Mouse (Mus musculus): Measurements from ENCODE around the gene Car11.
"Not testable (repeated sequence)": the region's sequence is repeated elsewhere in the genome, so short reads cannot be mapped to it uniquely, and the experiment has no call there.

Gene Car11

GRCm38 (mm10) chr7:45699523-45700141 is at the start of gene Car11:
TSS of gene Car11 (plus strand) at chr7:45699843.
- no peak for DNase-seq (ENCODE audit: low spot score)

GRCm38 (mm10) chr7:45650484-45650883 is 49.2 kb upstream of the Car11 start:
- DNase-seq (ENCODE audit: low spot score), result not testable (repeated sequence)

GRCm38 (mm10) chr7:45654424-45655047 is 45.1 kb upstream of the Car11 start:
- DNase-seq (ENCODE audit: low spot score), result no peak

GRCm38 (mm10) chr7:45660746-45661478 is 38.7 kb upstream of the Car11 start:
- DNase-seq (ENCODE audit: low spot score), result no peak

- not testable (repeated sequence) for DNase-seq (ENCODE audit: low spot score)
Measured at GRCm38 (mm10) chr7:45661702-45662101, 37.9 kb upstream of the Car11 start.

GRCm38 (mm10) chr7:45665303-45666138 is 34.1 kb upstream of the Car11 start:
- no peak for DNase-seq (ENCODE audit: low spot score)

- no peak for DNase-seq (ENCODE audit: low spot score)
Measured at GRCm38 (mm10) chr7:45666161-45666560, 33.5 kb upstream of the Car11 start, which contains the start of gene Fut2. TSS of gene Fut2 (minus strand) at chr7:45666394.

GRCm38 (mm10) chr7:45667761-45668160 is 31.9 kb upstream of the Car11 start:
- no peak for DNase-seq (ENCODE audit: low spot score)

- DNase-seq (ENCODE audit: low spot score), result no peak
Measured at GRCm38 (mm10) chr7:45668921-45669320, 30.7 kb upstream of the Car11 start.

- DNase-seq (ENCODE audit: low spot score), result no peak
Measured at GRCm38 (mm10) chr7:45677627-45678295, 21.9 kb upstream of the Car11 start.

- no peak for DNase-seq (ENCODE audit: low spot score)
Measured at GRCm38 (mm10) chr7:45678513-45678912, 21.1 kb upstream of the Car11 start.

GRCm38 (mm10) chr7:45679966-45680621 is 19.5 kb upstream of the Car11 start:
- no peak for DNase-seq (ENCODE audit: low spot score)

- DNase-seq (ENCODE audit: low spot score), result no peak
Measured at GRCm38 (mm10) chr7:45681046-45681736, 18.5 kb upstream of the Car11 start.

- peak; percentile 85 for DNase-seq (ENCODE audit: low spot score)
Measured at GRCm38 (mm10) chr7:45682144-45683126, 17.2 kb upstream of the Car11 start.

GRCm38 (mm10) chr7:45683396-45684050 is 16.1 kb upstream of the Car11 start, which contains the start of gene Ntn5:
TSS of gene Ntn5 (plus strand) at chr7:45684022.
- no peak for DNase-seq (ENCODE audit: low spot score)

- no peak for DNase-seq (ENCODE audit: low spot score)
Measured at GRCm38 (mm10) chr7:45685811-45686210, 13.8 kb upstream of the Car11 start.

GRCm38 (mm10) chr7:45686841-45687240 is 12.8 kb upstream of the Car11 start:
- DNase-seq (ENCODE audit: low spot score), result no peak

- DNase-seq (ENCODE audit: low spot score), result no peak
Measured at GRCm38 (mm10) chr7:45689099-45689498, 10.5 kb upstream of the Car11 start.

GRCm38 (mm10) chr7:45689800-45690199 is 9.8 kb upstream of the Car11 start:
- no peak for DNase-seq (ENCODE audit: low spot score)

All from ovary, postnatal 36 days (tissue).